Mouse (Mus musculus): ENCODE data around the gene Rsph1.

DNA sequence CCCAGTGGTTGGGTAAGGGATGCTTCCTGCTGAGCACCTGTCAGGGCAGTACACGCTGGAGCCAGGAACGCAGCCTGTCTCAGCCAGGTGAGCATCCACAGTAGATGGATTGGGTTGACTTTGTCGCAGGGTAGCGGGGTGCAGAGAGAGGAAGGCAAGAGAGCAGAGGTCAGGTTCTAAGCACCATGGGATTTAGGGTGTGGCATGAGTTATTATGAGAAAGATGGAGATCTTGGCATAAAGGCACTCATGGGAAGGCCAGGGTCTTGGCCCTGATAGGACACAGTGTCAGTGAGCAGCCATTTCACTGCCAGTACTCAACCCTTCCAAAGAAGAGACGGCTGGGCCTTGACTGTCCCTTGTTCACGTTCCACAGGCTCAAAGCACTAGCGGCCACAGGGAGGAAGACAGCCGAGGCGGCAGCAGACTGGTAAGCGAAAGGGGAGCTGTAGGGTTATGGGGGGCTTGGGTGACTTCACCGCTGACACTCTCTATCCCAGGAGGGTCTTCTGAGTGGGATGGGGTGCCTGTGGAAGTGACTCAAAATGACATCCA is 67.7 kb downstream of the Rsph1 start:
- TF ChIP-seq CTCF (IDR thresholded peaks at IDR 0.05; ENCODE audit: control insufficient read depth, insufficient read depth, low read length) (no peak), POLR2A (IDR thresholded peaks at IDR 0.05; ENCODE audit: borderline replicate concordance, control insufficient read depth, low read depth, low read length) (no peak)
